Mouse (Mus musculus): ENCODE results near the gene Tbpl1. TPM values are rescaled to one million over a fixed set of nuclear protein-coding genes. Genes with fewer than 3 reads are reported as not detected.

Gene Tbpl1
- polyA plus RNA-seq, 1 experiment from 2014 or later, result 71.3 TPM

- H3K36me3 ChIP-seq (ENCODE audit: control insufficient read depth, insufficient read depth, low read length), result peaks cover 2% of the 10 kb centered on the region; the same call in 1 of the 2 replicates
- no peak for ATAC-seq
- no peaks in the 10 kb centered on the region for H3K27me3 ChIP-seq (replicated peaks; ENCODE audit: control insufficient read depth, insufficient read depth, low read length)
- H3K9ac ChIP-seq (ENCODE audit: low read depth, low read length), result no peak overlapping the region
- no peaks in the 10 kb centered on the region for H3K9me3 ChIP-seq (ENCODE audit: control insufficient read depth, low read length)
- H3K4me3 ChIP-seq (ENCODE audit: low read length), result no peak overlapping the region
- 87% methylated on average over 9 of the region's 9 CpGs for WGBS
- no peak overlapping the region for H3K27ac ChIP-seq (ENCODE audit: low read depth, low read length)
- no peaks in the 10 kb centered on the region for H3K4me1 ChIP-seq (ENCODE audit: control insufficient read depth, insufficient read depth, low read depth, low read length)
- no peak overlapping the region for H3K4me2 ChIP-seq (ENCODE audit: low read length)
Measured at GRCm38 (mm10) chr10:22700773-22701172, 31.0 kb downstream of the Tbpl1 start.

- 78% methylated on average over 19 of the region's 19 CpGs for WGBS
- Histone ChIP-seq H3K27ac (ENCODE audit: low read depth, low read length) (no peak overlapping the region), H3K36me3 (ENCODE audit: control insufficient read depth, insufficient read depth, low read length) (0 out of 2 replicates have a peak, but pooled peaks cover 2% of the 10 kb centered on the region), H3K4me2 (ENCODE audit: low read length) (no peak overlapping the region), H3K4me3 (ENCODE audit: low read length) (no peak overlapping the region), H3K4me1 (ENCODE audit: control insufficient read depth, insufficient read depth, low read depth, low read length) (no peaks in the 10 kb centered on the region), H3K9me3 (ENCODE audit: control insufficient read depth, low read length) (no peaks in the 10 kb centered on the region), H3K9ac (ENCODE audit: low read depth, low read length) (no peak overlapping the region), H3K27me3 (replicated peaks; ENCODE audit: control insufficient read depth, insufficient read depth, low read length) (no peaks in the 10 kb centered on the region)
- ATAC-seq, result no peak
Measured at GRCm38 (mm10) chr10:22699487-22700335, 32.0 kb downstream of the Tbpl1 start.

- H3K9ac ChIP-seq (ENCODE audit: low read depth, low read length), result no peak overlapping the region
- no peak overlapping the region for H3K27ac ChIP-seq (ENCODE audit: low read depth, low read length)
- WGBS, result 90% methylated on average over 9 of the region's 9 CpGs
- no peak overlapping the region for H3K4me2 ChIP-seq (ENCODE audit: low read length)
- no peak for ATAC-seq
- H3K4me1 ChIP-seq (ENCODE audit: control insufficient read depth, insufficient read depth, low read depth, low read length), result no peaks in the 10 kb centered on the region
- H3K27me3 ChIP-seq (replicated peaks; ENCODE audit: control insufficient read depth, insufficient read depth, low read length), result no peaks in the 10 kb centered on the region
- H3K4me3 ChIP-seq (ENCODE audit: low read length), result no peak overlapping the region
- H3K9me3 ChIP-seq (ENCODE audit: control insufficient read depth, low read length), result no peaks in the 10 kb centered on the region
- 0 out of 2 replicates have a peak, but pooled peaks cover 2% of the 10 kb centered on the region for H3K36me3 ChIP-seq (ENCODE audit: control insufficient read depth, insufficient read depth, low read length)
Measured at GRCm38 (mm10) chr10:22698158-22698953, 33.4 kb downstream of the Tbpl1 start.

- 86% methylated on average over 7 of the region's 7 CpGs for WGBS
- ATAC-seq, result no peak
Measured at GRCm38 (mm10) chr10:22696864-22697263, 34.9 kb downstream of the Tbpl1 start.

GRCm38 (mm10) chr10:22696236-22696635 lies 35.5 kb downstream of the Tbpl1 start:
- 98% methylated on average over 9 of the region's 9 CpGs for WGBS
- Histone ChIP-seq H3K4me1 (ENCODE audit: control insufficient read depth, insufficient read depth, low read depth, low read length) (no peaks in the 10 kb centered on the region), H3K4me2 (ENCODE audit: low read length) (no peak overlapping the region), H3K36me3 (ENCODE audit: control insufficient read depth, insufficient read depth, low read length) (0 out of 2 replicates have a peak, but pooled peaks cover 2% of the 10 kb centered on the region), H3K9ac (ENCODE audit: low read depth, low read length) (no peak overlapping the region), H3K27me3 (replicated peaks; ENCODE audit: control insufficient read depth, insufficient read depth, low read length) (no peaks in the 10 kb centered on the region), H3K9me3 (ENCODE audit: control insufficient read depth, low read length) (no peaks in the 10 kb centered on the region), H3K27ac (ENCODE audit: low read depth, low read length) (no peak overlapping the region), H3K4me3 (ENCODE audit: low read length) (no peak overlapping the region)
- no peak for ATAC-seq

More at GRCm38 (mm10) chr10:22696864-22697263, 34.9 kb downstream of the Tbpl1 start:
- H3K27ac ChIP-seq (ENCODE audit: low read depth, low read length), result no peak overlapping the region
- H3K4me1 ChIP-seq (ENCODE audit: control insufficient read depth, insufficient read depth, low read depth, low read length), result no peaks in the 10 kb centered on the region
- no peaks in the 10 kb centered on the region for H3K27me3 ChIP-seq (replicated peaks; ENCODE audit: control insufficient read depth, insufficient read depth, low read length)
- H3K36me3 ChIP-seq (ENCODE audit: control insufficient read depth, insufficient read depth, low read length), result 0 out of 2 replicates have a peak, but pooled peaks cover 2% of the 10 kb centered on the region
- no peaks in the 10 kb centered on the region for H3K9me3 ChIP-seq (ENCODE audit: control insufficient read depth, low read length)
- H3K4me3 ChIP-seq (ENCODE audit: low read length), result no peak overlapping the region
- no peak overlapping the region for H3K9ac ChIP-seq (ENCODE audit: low read depth, low read length)
- H3K4me2 ChIP-seq (ENCODE audit: low read length), result no peak overlapping the region

- no peak overlapping the region for H3K4me3 ChIP-seq (ENCODE audit: low read length)
- no peaks in the 10 kb centered on the region for H3K36me3 ChIP-seq (ENCODE audit: control insufficient read depth, insufficient read depth, low read length)
- H3K27ac ChIP-seq (ENCODE audit: low read depth, low read length), result no peak overlapping the region
- no peak for ATAC-seq
- 57% methylated on average over 13 of the region's 13 CpGs for WGBS
- no peak overlapping the region; the same call in 1 of the 2 replicates for H3K4me2 ChIP-seq (ENCODE audit: low read length)
- no peaks in the 10 kb centered on the region for H3K4me1 ChIP-seq (ENCODE audit: control insufficient read depth, insufficient read depth, low read depth, low read length)
- no peak overlapping the region for H3K9ac ChIP-seq (ENCODE audit: low read depth, low read length)
- H3K9me3 ChIP-seq (ENCODE audit: control insufficient read depth, low read length), result no peaks in the 10 kb centered on the region
- no peaks in the 10 kb centered on the region for H3K27me3 ChIP-seq (replicated peaks; ENCODE audit: control insufficient read depth, insufficient read depth, low read length)
Measured at GRCm38 (mm10) chr10:22675848-22676630, 55.7 kb downstream of the Tbpl1 start.

GRCm38 (mm10) chr10:22674176-22674575 lies 57.6 kb downstream of the Tbpl1 start:
- no peak overlapping the region for H3K9ac ChIP-seq (ENCODE audit: low read depth, low read length)
- H3K4me1 ChIP-seq (ENCODE audit: control insufficient read depth, insufficient read depth, low read depth, low read length), result no peaks in the 10 kb centered on the region
- H3K4me2 ChIP-seq (ENCODE audit: low read length), result no peak overlapping the region
- H3K4me3 ChIP-seq (ENCODE audit: low read length), result no peak overlapping the region
- H3K27ac ChIP-seq (ENCODE audit: low read depth, low read length), result no peak overlapping the region
- 92% methylated on average over 8 of the region's 8 CpGs for WGBS
- no peaks in the 10 kb centered on the region for H3K9me3 ChIP-seq (ENCODE audit: control insufficient read depth, low read length)
- no peak for ATAC-seq
- H3K36me3 ChIP-seq (ENCODE audit: control insufficient read depth, insufficient read depth, low read length), result no peaks in the 10 kb centered on the region
- H3K27me3 ChIP-seq (replicated peaks; ENCODE audit: control insufficient read depth, insufficient read depth, low read length), result no peaks in the 10 kb centered on the region

GRCm38 (mm10) chr10:22668509-22668908 lies 63.2 kb downstream of the Tbpl1 start:
- H3K4me3 ChIP-seq (ENCODE audit: low read length), result no peak overlapping the region
- ATAC-seq, result no peak
- WGBS, result 93% methylated on average over 13 of the region's 13 CpGs
- no peak overlapping the region for H3K9ac ChIP-seq (ENCODE audit: low read depth, low read length)
- H3K4me2 ChIP-seq (ENCODE audit: low read length), result no peak overlapping the region
- H3K27me3 ChIP-seq (replicated peaks; ENCODE audit: control insufficient read depth, insufficient read depth, low read length), result no peaks in the 10 kb centered on the region
- no peak overlapping the region for H3K27ac ChIP-seq (ENCODE audit: low read depth, low read length)
- H3K36me3 ChIP-seq (ENCODE audit: control insufficient read depth, insufficient read depth, low read length), result no peaks in the 10 kb centered on the region
- H3K9me3 ChIP-seq (ENCODE audit: control insufficient read depth, low read length), result no peaks in the 10 kb centered on the region
- no peaks in the 10 kb centered on the region for H3K4me1 ChIP-seq (ENCODE audit: control insufficient read depth, insufficient read depth, low read depth, low read length)

Data from hindbrain, embryonic 16.5 days (tissue).